Mouse (Mus musculus) limb, embryonic 15.5 days (tissue): ENCODE data around the gene Ajuba. TPM values are rescaled to one million over a fixed set of nuclear protein-coding genes. Genes with fewer than 3 reads are reported as not detected.
A peak's percentile ranks its signal among the peaks of the same experiment; 100 is the strongest.

Experiments
- ATAC-seq: fragments of 200-750 bp; cut with Nextera tagmentation; 2 replicates; pipeline ENCODE4 v1.8.0; 2017; ENCODE audit warnings: low read depth, moderate TSS enrichment; ENCODE audit not compliant: insufficient number of reproducible peaks, low FRiP score, low TSS enrichment
- H3K27ac ChIP-seq: fragments of 300-500 bp; sonication (generic); 2 replicates; pipeline ENCODE4 v1.5.1; 2015; ENCODE audit warnings: moderate library complexity, mild to moderate bottlenecking, inconsistent platforms
- H3K27me3 ChIP-seq: fragments of 300-500 bp; sonication (generic); 2 replicates; pipeline ENCODE4 v1.6.1; 2015; ENCODE audit warnings: inconsistent platforms
- H3K36me3 ChIP-seq: fragments of 300-500 bp; sonication (generic); 2 replicates; pipeline ENCODE4 v1.6.1; 2015; ENCODE audit warnings: inconsistent platforms
- H3K4me1 ChIP-seq: fragments of 300-500 bp; sonication (generic); 2 replicates; pipeline ENCODE4 v1.6.1; 2015; ENCODE audit warnings: inconsistent platforms
- H3K4me2 ChIP-seq: fragments of 300-500 bp; sonication (generic); 2 replicates; pipeline ENCODE4 v1.6.1; 2015; ENCODE audit warnings: mild to moderate bottlenecking, inconsistent platforms
- H3K4me3 ChIP-seq: fragments of 300-500 bp; sonication (generic); 2 replicates; pipeline ENCODE4 v1.5.1; 2015; ENCODE audit warnings: mild to moderate bottlenecking, inconsistent platforms
- H3K9ac ChIP-seq: fragments of 300-500 bp; sonication (generic); 2 replicates; pipeline ENCODE4 v1.6.1; 2015; ENCODE audit warnings: inconsistent platforms
- H3K9me3 ChIP-seq: fragments of 300-500 bp; sonication (generic); 2 replicates; pipeline ENCODE4 v1.6.1; 2016; ENCODE audit warnings: inconsistent platforms
- WGBS: fragments of 180-500 bp; shearing (Covaris S2); methylation state at CpG from one replicate; pipeline ENCODE4 v1.1.7; 2015; 5-methylcytosine and 5-hydroxymethylcytosine counted together
- polyA plus RNA-seq: library from polyadenylated mRNA; unstranded; fragments of >200 nt; fragmentation: Nextera tagmentation; extraction: Ambion mirVana; gene quantifications from 2 replicates; pipeline ENCODE4 v1.2.1, GENCODE M21; 2015

Gene Ajuba
- polyA plus RNA-seq, 1 experiment from 2014 or later = 52.7 TPM

DNA sequence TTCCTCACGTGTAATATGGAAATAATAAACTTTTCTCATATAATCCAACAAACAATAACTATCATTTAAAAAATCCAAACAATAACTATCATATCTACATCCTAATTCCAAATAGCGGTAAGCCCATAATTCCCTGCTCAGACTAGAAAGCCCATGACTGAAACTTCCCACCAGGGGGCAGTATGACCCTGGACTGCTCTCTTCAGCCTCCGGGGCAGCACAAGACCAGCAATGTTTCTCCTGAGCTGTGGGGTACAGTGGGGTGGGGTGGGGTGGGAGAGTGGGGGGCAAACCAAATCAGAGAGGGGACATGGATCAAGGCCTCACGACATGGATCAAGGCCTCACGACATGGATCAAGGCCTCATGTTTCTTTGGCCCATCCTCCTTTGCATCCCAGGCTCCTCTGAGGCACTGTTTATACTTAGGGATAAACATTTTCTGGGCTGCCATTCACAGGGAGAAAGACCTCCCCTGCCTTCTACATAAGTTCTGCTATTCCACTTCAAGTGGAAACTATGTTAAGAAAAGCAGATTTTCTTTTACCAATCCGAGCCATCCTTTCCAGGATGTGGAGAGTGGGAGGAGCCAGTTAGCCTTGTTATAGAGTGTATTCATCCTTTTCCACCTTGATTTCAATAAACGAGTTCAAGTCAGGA lies 6.5 kb upstream of the Ajuba start:
- 51% methylated on average over 7 of the region's 7 CpGs for WGBS
- H3K4me3 ChIP-seq = no peak overlapping the region
- no peaks in the 10 kb centered on the region for H3K9me3 ChIP-seq
- no peak overlapping the region for H3K4me2 ChIP-seq
- H3K9ac ChIP-seq = no peak overlapping the region
- no peaks in the 10 kb centered on the region; the same call in 1 of the 2 replicates for H3K4me1 ChIP-seq
- H3K36me3 ChIP-seq = peaks cover 20% of the 10 kb centered on the region; the same call in 1 of the 2 replicates
- 0 out of 2 replicates have a peak, but pooled peaks have one; percentile 30 for ATAC-seq
- H3K27ac ChIP-seq = no peak overlapping the region
- H3K27me3 ChIP-seq = no peaks in the 10 kb centered on the region

DNA sequence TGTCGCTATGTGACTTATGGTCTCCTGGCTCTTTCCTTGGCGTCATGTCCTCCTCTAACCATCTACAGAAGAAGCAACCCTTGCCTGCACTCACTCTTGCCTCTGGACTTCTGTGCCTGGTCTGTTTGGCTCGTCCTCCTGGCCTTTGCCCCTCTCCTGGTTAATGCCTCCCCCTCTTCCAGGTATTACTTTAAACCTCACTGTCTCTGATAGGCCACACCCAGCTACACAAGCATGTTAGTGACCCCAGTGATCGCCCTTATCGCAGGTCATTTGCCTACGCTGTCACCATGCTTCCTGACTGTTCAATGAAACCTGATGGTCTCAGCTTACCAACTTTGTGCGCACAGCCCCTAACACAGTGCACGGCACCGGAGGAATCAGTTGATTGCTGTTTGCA lies 5.2 kb upstream of the Ajuba start:
- H3K36me3 ChIP-seq = peaks cover 20% of the 10 kb centered on the region; the same call in 1 of the 2 replicates
- WGBS = 93% methylated on average over 9 of the region's 9 CpGs
- no peak overlapping the region for H3K9ac ChIP-seq
- no peaks in the 10 kb centered on the region for H3K9me3 ChIP-seq
- H3K27me3 ChIP-seq = no peaks in the 10 kb centered on the region
- ATAC-seq = no peak
- H3K27ac ChIP-seq = no peak overlapping the region
- no peak overlapping the region for H3K4me2 ChIP-seq
- H3K4me3 ChIP-seq = no peak overlapping the region
- H3K4me1 ChIP-seq = peaks cover 5% of the 10 kb centered on the region

DNA sequence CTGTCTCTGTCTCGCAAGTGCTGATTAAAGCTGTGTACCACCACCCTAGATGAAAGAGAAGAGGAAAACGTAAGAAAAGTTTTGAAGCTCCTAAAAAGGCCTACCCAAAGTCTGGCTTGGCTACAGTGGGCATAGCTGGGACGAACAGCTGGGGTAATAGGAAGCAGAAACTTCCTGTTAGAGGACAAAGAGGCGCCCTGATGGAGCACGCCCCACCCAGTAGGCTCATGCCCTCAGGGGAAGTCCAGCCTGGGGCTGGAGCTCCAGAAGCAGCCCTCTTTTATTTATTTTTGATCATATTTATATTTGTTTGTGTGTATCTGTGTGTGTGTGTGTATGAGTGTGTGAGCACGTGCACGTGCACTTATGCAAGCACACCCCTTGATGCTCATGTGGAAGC lies 2.3 kb upstream of the Ajuba start:
- Histone ChIP-seq H3K4me1 (peaks cover 10% of the 10 kb centered on the region), H3K36me3 (peaks cover 16% of the 10 kb centered on the region; the same call in 1 of the 2 replicates), H3K4me2 (no peak overlapping the region), H3K9ac (no peak overlapping the region), H3K27ac (no peak overlapping the region), H3K27me3 (no peaks in the 10 kb centered on the region), H3K4me3 (no peak overlapping the region), H3K9me3 (no peaks in the 10 kb centered on the region)
- 76% methylated on average over 7 of the region's 7 CpGs for WGBS
- no peak for ATAC-seq

DNA sequence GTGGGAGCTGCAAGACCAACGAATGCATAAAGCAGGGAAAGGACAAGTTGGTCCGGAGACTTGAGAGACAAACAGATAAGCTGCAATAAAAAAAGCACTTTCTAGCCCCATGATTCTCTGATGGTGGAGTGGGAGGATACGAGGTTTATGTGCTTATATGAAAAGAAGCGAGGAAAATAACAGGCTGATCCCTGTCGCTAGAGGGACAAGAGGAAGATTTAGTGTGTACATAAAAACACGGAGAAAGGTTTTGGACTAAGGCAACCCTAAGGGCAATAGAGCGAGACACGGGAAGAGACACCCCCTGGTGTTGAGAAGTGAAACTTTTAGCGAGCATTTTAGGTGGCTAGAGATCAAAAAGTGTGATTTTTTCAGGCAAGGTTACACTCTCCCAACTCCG lies 705 bp upstream of the Ajuba start:
- H3K27me3 ChIP-seq = no peaks in the 10 kb centered on the region
- ATAC-seq = no peak; the same call in 1 of the 2 replicates

DNA sequence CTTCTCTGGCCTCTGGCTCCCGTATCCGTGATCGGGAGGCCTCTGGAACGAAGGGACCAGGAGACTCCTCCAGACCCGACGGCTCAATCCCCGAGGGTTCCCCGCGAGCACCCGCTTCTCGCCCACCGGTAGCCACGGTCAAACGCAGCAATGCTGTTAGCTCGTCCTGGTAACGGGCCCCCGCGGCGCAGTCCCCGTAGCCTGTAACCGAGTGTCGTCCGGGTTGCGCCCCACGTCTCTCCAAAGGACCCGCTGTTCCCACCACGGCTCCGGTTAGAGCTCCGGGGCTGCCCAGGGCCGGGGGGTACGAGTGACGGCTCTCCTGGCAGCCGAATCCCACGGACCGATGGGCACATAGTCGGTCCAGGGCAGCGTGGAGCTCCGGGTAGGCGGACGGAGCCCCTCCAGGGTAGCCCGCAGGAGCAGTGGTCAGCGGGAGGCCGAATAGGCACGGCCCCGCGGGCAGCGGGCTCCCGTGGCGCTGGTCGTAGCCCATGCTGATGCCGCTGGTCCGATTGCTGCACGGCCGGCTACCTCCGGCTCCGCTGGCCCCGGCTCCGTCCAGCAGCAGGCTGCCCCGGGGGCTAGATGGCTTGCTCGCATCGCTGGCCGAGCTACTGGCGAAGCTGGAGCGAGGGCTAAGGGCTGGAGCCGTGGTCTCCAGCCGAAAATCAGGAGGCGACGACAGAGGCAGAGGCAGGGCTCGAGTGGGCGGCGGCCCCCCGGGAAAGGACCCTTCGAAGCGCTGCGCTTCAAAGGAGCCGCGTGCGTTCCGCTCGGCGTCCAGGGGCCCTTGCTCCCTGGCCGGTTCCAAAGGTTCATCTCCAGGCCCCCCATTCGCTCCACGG lies 893 bp downstream of the Ajuba start:
- H3K9ac ChIP-seq = peak overlapping the region; percentile 94
- peaks cover 12% of the 10 kb centered on the region for H3K36me3 ChIP-seq
- ATAC-seq = no peak
- no peaks in the 10 kb centered on the region for H3K9me3 ChIP-seq
- H3K27me3 ChIP-seq = no peaks in the 10 kb centered on the region
- H3K27ac ChIP-seq = peak overlapping the region; percentile 94
- WGBS = under 1% methylated on average over 83 of the region's 84 CpGs
- peak overlapping the region; percentile 94 for H3K4me3 ChIP-seq
- peaks cover 39% of the 10 kb centered on the region for H3K4me1 ChIP-seq
- peak overlapping the region; percentile 76 for H3K4me2 ChIP-seq

More for the DNA sequence above, 705 bp upstream of the Ajuba start:
- Histone ChIP-seq H3K4me2 (peak overlapping the region; percentile 76), H3K4me1 (peaks cover 26% of the 10 kb centered on the region), H3K9me3 (no peaks in the 10 kb centered on the region), H3K36me3 (0 out of 2 replicates have a peak, but pooled peaks cover 12% of the 10 kb centered on the region), H3K9ac (peak overlapping the region; percentile 94), H3K27ac (peak overlapping the region; percentile 94), H3K4me3 (peak overlapping the region; percentile 94)
- WGBS = under 1% methylated on average over 10 of the region's 10 CpGs

- Histone ChIP-seq H3K36me3 (peaks cover 20% of the 10 kb centered on the region), H3K4me1 (peaks cover 39% of the 10 kb centered on the region), H3K4me3 (peak overlapping the region; percentile 94), H3K27me3 (no peaks in the 10 kb centered on the region), H3K27ac (peak overlapping the region; percentile 94), H3K9me3 (no peaks in the 10 kb centered on the region), H3K9ac (peak overlapping the region; percentile 94), H3K4me2 (peak overlapping the region; percentile 76)
- 1% methylated on average over 39 of the region's 39 CpGs for WGBS
- peak; percentile 32; the same call in 1 of the 2 replicates for ATAC-seq
These were observed 1.7 kb downstream of the Ajuba start for GRCm38 (mm10) chr14:54575631-54576030.

DNA sequence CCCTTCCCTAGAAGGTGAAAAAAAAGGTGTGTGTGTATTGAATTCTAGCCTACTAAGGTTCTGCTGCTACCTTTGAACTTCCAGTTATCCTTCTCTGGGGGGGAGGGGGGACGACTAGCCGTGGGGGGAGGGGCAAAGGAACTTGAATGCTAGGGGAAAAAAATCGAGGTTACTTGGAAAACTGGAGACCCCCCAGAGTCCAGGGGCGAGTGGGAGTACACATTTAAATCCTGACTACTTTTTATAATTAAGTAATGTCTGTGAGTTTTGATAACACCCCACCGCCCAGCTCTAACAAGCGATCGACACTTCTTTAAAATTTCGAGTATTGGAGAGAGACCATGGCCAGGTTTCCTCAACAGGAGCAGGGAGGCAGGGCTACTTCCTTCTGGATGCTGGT lies 2.3 kb downstream of the Ajuba start:
- 3% methylated on average over 8 of the region's 8 CpGs for WGBS
- Histone ChIP-seq H3K4me3 (peak overlapping the region; percentile 94), H3K27ac (peak overlapping the region; percentile 94), H3K9ac (peak overlapping the region; percentile 94; the same call in 1 of the 2 replicates), H3K4me2 (peak overlapping the region; percentile 76), H3K9me3 (no peaks in the 10 kb centered on the region), H3K36me3 (peaks cover 25% of the 10 kb centered on the region), H3K4me1 (peaks cover 42% of the 10 kb centered on the region), H3K27me3 (no peaks in the 10 kb centered on the region)
- ATAC-seq = no peak

- Histone ChIP-seq H3K4me1 (peaks cover 45% of the 10 kb centered on the region), H3K27ac (peak overlapping the region; percentile 94), H3K9me3 (no peaks in the 10 kb centered on the region), H3K4me3 (peak overlapping the region; percentile 94), H3K27me3 (no peaks in the 10 kb centered on the region), H3K4me2 (peak overlapping the region; percentile 76), H3K36me3 (peaks cover 32% of the 10 kb centered on the region), H3K9ac (peak overlapping the region; percentile 18; the same call in 1 of the 2 replicates)
- ATAC-seq = 0 out of 2 replicates have a peak, but pooled peaks have one; percentile 8
- 7% methylated on average over 4 of the region's 4 CpGs for WGBS
These were observed 3.1 kb downstream of the Ajuba start for GRCm38 (mm10) chr14:54574253-54574652.

DNA sequence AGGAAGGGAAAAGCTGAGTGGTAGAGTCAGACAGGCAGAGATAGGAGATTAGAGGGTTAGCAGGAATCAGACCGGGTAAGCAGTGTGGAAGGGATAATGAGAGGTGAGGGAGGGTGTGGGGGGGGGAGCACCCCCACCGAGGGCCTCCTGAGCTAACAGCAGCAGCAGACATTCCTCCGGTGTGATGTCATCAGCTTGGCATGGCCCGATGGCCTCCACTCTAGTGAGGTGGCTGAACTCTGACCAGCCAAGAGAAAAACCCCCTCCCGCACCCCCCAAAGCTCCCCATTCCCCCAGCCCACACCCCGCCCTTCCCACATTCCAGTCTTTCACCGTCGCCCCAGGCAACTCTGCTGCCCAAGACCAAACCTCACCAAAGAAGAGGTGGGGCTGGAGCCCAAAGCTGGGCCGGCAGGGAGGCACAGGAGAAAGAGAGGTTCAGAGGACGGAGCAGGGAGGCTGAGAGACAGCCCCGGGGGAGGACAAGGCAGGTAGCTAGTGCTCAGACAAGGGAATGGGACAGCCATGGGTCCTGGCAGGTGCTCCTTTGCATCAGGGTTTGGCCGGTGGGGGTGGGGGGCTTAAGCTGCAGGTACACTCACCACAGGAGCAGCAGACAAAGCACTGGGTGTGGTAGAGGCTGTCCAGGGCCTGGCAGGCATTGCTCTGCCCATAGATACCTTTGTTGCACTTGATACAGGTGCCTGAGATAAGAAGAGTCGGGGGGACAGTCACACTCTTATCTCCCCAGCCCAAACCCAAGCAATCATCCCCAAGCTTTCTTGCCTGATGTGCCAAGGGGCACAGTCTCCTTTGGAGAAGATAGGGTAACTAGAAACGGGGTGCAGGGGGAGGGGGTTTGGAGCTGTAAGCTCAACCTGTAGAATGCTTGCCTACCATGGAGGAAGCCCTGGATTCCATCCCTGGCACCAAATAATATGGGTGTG lies 4.3 kb downstream of the Ajuba start:
- H3K9ac ChIP-seq = 0 out of 2 replicates have a peak overlapping the region, but pooled peaks have one; percentile 23
- peak; percentile 9; the same call in 1 of the 2 replicates for ATAC-seq
- H3K27me3 ChIP-seq = no peaks in the 10 kb centered on the region
- peak overlapping the region; percentile 94 for H3K27ac ChIP-seq
- 13% methylated on average over 14 of the region's 14 CpGs for WGBS
- peak overlapping the region; percentile 76 for H3K4me2 ChIP-seq
- peaks cover 39% of the 10 kb centered on the region for H3K4me1 ChIP-seq
- peak overlapping the region; percentile 94 for H3K4me3 ChIP-seq
- H3K9me3 ChIP-seq = no peaks in the 10 kb centered on the region
- H3K36me3 ChIP-seq = peaks cover 42% of the 10 kb centered on the region

DNA sequence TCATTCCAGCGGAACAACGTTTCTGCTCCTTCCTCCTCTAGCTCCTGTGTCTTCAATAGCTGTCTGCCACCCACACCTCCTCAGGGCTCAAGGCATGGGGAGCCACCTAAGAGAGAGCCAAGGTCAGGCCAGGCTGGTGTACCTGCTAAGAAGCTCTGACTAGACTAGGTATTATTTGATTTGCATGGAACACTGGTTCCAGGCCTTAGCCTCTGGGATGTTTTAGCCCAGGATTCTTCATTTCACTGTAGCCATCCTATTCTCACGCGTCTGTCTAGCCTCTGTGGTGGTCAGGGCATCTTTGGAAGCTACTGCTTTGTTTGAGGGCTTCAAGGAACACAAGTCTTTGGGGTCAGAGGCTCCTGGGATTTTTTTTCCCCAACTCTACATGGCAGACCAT lies 5.2 kb downstream of the Ajuba start:
- Histone ChIP-seq H3K27ac (peak overlapping the region; percentile 94), H3K9ac (no peak overlapping the region), H3K4me2 (peak overlapping the region; percentile 76), H3K4me1 (peaks cover 39% of the 10 kb centered on the region), H3K27me3 (no peaks in the 10 kb centered on the region), H3K4me3 (peak overlapping the region; percentile 94; the same call in 1 of the 2 replicates), H3K9me3 (no peaks in the 10 kb centered on the region), H3K36me3 (peaks cover 51% of the 10 kb centered on the region)
- ATAC-seq = no peak
- 58% methylated on average over 4 of the region's 4 CpGs for WGBS
